Mouse (Mus musculus): Measurements from ENCODE around the gene Bak1. TPM values are rescaled to one million over a fixed set of nuclear protein-coding genes. Genes with fewer than 3 reads are reported as not detected.
A peak's percentile ranks its signal among the peaks of the same experiment; 100 is the strongest.

The Bak1 gene
- total RNA-seq, 4 experiments from 2014 or later, result 18.8 to 22.3 (median 21.4) TPM

DNA sequence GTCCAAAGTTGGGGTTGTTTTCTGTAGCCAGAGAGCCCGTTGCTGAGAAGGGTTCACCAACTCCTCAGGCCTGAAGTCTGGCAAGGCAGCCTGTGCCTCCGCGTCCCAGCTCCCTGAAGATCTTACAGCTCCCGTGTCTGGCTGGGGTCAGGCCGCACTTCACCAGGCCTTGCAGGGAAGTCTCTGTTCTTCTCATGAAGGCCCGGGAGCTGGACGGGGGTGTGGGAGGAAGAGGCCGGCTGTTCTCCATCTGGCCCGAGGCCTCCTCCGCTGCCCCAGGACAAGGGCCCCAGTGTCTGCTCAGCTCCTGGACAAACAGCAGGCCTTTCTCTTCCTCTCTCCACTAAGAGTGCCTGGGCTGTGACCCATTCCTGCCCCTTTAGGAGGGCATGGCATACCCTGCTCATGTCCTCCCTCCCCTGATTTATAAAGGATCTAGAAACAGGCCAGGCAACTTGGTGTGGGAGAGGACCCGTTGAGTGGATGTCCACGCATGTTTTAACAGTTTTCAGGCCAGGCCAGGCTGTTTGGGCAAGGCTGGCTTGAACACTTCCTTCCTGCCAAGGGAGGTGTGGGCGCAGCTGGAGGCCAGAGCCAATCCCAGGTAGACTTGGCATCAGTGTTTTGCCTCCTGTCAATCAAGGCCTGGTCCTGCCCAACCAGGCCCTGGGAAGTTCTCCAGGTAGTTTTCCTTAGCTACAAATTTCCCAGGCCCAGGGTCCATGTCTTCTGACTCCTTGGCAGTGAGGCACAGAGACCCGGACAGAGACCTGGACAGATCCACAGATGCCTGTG, 19.8 kb upstream of the Bak1 start:
- DNase-seq (ENCODE audit: low spot score in 2 of 2), result no peak

DNA sequence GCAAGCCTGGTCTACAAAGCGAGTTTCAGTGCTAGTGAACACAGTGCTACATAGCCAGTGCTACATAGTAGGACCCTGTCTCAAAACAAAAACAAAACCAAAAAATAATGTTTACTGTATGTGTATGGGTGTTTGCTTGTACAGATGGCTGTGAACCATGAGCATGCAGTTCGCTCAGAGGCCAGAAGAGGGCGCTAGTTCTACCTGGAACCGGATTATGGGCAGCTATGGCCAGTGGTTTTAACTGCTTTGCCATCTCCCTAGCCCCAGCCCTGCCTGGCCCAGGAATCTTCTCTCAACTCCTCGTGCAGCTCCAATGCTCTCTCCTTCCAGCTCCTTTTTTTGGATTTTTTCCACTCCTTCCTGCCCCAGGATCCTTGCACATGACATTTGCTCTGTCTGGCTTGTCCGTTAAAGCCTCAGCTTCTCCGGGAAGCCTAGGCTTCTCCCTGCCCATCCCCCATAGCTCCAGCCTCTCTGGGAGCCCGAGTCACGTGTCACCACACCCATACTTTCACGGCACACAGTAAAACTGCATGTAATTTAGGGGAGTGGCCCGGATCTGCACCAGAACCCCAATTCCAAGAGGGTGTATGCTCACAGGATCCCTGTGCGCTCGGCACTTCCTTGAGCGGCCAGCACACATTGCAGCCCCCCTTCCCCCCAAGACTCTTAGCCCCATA, 19.1 kb upstream of the Bak1 start:
- DNase-seq (ENCODE audit: low spot score in 2 of 2), result no peak

DNA sequence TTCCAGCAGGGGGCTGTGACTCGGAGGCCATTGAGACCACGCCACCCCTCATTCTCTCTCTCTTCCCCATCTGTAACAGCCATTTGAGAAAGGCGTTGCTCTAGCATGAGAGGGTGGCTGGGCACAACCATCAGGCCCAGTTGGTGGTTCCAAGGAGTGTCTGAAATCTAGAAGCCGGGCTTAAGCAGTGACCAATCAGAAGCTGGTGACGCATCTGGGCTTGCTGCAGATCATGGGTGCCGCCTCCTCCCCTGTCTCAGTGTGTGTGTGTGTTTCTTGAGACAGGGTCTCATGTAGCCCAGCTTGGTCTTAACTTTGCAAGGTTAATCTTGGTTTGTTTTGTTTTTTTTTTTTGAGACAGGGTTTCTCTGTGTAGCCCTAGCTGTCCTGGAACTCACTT, 16.4 kb upstream of the Bak1 start:
- DNase-seq (ENCODE audit: low spot score in 2 of 2), result no peak

DNA sequence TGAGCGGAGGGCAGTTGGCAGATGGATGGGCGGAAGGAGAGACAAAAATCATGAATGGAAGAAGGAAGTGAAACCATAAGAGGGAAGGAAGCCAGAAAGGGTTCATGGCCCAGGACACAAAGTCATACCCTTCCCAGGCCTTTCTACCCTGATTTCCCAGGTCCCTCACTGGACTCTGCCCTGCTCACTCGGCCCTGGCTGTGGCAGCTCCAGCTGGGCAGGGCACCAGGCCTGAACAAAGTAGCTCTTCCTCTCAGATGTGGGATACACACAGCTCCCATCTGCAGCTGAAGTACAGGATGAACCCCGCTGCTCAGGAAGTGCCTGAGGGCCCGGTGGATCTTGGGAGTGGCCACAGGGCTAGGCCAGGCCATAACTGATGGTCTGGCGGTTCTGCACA, 14.0 kb upstream of the Bak1 start:
- no peak for DNase-seq (ENCODE audit: low spot score in 2 of 2)

DNA sequence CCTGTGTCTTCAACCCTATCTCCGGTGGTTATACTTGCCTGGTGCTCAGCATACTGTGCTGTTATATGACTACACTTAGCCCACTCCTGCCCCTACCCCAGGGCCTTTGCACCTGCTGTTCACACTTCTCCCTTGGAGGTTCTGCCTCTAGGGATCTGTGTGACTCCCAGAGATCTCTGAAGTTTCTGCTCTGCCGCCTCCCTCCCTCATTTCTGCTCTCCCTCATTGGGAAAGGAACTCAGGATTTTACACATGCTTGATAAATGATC, 12.9 kb upstream of the Bak1 start:
- no peak for DNase-seq (ENCODE audit: low spot score in 2 of 2)

DNA sequence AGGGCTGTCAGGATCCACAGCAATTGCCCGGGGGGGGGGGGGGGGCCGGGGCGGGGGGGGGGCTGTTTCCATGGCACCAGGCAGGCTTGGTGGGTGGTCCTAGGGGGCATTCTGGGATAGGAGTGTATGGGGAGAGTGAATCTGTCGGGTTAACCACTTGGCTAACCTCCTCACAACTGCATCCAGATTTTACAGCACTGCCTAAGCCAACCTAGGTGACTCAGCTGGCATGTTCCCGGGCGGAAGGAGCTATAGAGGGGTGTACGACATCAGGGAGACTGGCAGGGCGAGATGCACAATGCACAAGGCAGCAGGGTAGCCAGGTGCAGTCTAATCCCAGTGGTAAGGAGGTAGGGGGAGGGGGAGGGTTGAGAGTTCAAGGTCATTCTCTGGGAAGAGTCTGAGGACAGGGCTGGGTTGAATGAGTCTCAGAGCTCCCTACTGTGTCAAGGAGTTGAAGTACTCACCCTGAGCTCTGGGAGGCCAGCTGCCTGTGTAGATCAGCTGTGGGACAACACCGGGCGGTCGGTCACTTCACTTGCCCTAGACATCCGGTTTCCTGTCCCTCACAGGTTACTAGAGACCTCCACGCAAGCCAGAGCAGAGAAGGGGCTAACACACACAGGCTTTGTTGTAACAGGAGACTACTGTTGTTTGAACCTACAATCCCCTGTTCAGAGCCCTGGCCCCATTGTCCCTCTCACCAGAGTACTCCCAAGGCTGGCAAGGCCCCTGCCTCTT, 12.4 kb upstream of the Bak1 start:
- no peak for DNase-seq (ENCODE audit: low spot score in 2 of 2)

DNA sequence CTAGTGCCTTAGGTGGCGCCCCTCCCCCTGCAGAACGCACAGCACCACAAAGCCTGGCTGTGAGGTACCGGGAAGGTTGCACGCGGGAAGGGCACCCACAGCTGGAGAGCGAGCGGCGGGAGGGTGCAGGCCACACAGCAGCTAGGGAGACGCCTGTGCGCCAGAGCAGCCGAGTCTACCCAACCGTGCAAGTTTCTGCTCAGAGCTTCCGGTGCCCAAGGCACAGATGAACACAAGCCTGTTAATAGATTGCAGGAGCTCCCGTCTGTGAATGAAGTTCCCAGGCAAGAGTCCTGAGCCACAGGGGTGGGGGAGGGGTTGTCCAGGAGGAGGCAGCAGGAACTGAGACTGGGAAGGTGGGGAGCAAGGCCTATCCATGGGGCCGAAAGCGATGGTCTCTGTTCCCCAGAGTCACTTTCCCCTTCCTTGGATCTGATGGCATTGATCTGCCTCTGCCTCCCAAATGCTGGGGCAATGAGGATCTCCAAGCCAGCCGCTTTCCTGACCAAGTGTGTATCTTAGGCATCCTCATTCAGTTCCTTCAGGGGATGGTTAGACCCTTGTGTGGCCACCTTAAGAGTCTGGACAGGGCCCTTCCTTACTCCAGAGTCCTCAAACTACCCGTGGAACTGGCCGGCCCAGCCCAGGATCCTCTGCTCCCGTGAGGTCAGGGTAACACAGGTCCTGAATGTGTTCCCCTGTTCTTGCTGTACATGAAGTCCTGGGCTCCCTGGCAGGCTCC, 11.7 kb upstream of the Bak1 start:
- DNase-seq (ENCODE audit: low spot score in 2 of 2), result no peak

DNA sequence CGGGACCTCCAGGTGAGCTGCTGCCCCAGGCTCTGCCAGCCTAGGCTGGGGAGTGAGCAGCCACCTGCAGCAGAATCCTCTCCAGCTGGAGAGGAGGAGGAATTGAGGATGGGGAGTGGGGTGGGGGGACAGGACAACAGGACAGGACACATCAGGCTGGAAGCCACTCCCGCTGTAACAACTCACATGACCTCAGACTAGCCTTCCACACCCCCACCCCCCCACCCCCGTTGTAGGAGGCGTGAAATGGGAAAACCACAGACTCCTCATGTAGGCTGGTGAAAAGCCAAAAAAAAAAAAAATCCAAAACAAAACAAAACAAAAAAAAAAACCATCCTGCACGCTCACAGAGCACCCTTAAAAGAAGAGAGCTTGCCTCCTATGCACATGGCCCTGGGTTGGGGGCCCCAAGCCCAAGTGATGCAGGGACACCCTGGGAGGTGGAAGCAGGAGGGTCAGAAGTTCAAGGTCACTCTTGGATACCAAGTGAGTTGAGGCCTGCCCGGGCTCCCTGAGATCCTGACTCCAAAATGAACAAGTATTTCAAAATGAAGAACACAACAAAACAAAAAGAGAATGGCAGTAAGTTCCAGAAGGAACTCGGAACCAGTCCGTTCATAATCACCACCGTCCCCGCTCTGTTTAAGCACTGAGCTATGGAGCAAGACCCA, 10.8 kb upstream of the Bak1 start:
- DNase-seq (ENCODE audit: low spot score in 2 of 2), result no peak

DNA sequence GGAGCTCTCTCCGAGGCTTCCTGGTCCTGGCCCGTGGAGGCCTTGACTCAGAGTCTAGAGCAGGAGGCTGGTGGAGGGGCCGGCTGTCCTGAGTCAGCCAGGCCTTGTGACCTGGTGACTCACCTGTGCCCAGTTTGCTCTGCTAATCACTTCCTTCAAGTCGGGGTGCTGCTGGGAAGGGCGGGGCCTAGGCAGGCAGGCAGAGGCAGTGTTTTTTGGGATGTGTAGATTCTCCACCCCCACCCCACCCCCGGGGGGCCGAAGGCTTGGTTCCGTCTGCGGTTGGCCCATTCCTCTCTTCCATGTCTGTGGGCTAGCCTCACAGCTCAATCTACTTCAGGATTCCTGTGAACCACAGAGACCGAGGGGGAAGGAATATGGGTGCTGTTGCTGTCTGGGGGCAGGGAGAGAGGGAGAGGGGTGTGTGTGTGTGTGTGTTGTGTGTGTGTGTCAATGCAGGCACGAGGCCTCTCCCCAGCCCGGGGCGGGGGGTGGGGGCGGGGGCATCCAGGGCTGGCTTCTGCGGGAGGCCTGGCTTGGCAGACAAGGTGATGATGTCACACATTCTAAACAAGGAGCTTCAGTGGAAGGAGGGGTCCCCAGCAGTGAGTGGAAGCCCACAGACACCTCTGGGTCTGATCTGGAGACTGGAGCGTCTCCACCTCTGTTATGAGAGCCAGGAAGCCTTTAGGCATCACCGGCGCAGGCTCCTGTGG, 9.7 kb upstream of the Bak1 start:
- no peak for DNase-seq (ENCODE audit: low spot score in 2 of 2)

DNA sequence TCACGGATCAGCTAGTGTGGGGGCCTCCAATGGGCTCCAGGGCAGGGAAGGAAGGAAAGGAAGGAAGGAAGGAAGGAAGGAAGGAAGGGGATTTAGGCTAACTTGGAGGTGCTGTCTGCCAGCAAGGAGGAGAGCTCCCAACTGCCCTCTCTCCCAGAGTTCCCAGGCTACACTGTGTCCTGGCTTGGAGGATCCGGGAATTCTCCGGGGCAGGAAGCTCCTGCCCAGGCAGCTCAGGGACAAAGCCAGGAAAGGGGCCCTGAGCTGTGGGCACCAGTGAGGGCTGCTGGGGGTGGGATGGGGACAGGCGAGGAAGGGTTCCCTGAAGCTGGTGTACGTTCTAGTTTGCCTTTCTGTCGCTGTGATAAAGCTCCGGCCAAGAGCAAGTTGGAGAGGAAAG, 7.7 kb upstream of the Bak1 start:
- no peak for DNase-seq (ENCODE audit: low spot score in 2 of 2)

DNA sequence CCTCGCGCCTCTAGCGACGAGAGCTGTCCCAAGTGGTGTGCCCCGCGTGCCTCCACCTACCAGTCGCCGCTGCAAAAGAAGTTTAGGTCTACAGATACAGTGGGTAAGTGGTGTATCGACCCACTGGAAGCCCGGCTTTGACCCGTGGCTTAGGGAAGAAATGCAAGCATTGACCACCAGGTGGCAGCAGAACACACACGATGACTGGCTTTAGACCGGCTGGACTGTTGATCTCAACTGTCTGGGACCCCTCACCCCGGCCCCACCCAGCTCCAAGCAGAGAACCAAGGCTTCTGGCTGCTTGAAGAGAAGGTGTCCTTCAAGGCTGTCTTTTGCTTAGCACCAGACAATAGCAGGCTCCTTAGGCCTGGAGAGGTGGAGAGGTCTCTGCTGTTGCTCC, 4.1 kb upstream of the Bak1 start:
- DNase-seq (ENCODE audit: low spot score in 2 of 2), result peak; percentile 62 to 67

DNA sequence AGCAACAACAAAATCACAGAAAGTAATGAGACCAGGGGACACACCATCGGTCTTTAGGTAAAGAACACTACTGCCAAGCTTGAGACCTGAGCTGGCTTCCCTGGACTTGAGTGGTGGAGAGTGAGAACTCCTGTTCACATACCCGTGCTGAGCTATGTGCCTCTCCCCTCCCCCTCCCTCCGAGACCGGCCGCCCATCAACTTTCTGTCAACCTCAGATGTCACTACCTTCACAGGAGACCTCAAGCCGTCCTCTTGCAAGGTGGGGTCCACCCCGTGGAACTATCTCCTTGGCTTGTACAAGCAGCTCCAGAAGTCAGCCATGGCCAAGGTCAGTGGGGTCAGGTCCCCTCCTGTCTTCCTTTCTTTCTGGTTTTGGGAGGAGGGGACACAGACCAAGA, 3.5 kb upstream of the Bak1 start:
- no peak for DNase-seq (ENCODE audit: low spot score in 2 of 2)

DNA sequence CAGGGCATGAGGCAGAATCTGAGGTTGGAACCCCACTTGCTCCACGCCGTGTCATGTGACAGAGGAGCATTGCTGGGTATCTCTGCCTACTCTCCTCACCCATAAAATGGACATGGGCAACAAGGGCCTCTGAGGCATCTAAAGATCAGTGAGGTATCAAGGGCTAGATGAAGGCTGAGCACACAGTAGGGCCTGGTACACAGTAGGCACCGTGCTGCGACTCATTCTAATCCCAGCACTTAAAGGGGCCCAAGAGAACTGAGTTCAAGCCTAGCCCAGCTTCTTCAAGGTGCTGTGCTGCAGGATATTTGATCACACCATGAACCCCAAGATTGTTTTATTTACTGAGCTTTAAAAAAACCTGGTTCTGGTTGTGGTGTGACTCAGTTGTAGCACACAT, 2.1 kb upstream of the Bak1 start:
- DNase-seq (ENCODE audit: low spot score in 2 of 2), result no peak

DNA sequence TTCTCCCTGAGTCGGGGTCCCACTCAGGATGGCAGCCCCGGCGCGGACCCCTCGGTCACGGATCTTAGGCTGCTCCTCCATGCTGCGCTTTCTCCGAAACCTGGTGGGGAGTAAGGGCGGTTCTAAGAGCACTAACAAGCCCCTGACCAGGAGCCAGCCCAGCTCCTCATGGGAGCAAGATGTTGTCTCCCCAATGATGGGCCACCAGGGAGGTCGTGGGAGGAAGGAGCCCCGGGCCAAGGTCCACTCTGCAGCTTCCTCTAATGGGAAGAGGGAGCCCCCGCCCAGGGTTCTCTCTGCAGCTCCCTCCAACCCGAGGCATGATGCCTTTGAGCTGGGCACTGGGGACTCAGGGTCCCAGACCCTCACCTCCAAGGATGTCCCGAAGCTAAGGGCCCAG, 622 bp upstream of the Bak1 start:
- no peak for DNase-seq (ENCODE audit: low spot score in 2 of 2)

DNA sequence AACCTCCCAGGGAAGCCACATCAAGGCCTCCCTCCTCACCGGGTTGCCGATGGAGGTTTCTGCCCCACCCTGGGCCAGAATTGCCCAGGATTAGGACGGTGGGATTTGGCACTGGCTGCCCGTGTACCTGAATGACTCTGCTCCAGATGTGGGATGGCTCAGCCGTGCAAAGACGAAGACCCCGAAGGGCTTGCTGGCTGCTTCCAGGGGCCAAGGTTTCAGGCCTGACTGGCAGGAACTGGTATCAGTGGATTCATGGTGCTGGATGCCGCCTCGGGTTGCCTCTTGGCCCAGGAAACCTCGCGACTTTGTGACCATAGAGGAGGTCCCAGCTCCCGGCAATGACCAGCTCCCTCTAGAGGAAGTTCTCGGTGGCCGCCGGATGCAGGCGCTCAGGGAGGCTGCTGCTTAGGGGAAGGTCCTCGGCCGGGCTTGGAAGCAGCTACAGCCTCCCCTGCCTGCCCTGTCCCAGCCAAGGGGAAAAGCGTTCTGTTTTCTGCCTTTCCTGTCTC, 469 bp downstream of the Bak1 start:
- peak; percentile 75 to 83 for DNase-seq (ENCODE audit: low spot score in 2 of 2)

DNA sequence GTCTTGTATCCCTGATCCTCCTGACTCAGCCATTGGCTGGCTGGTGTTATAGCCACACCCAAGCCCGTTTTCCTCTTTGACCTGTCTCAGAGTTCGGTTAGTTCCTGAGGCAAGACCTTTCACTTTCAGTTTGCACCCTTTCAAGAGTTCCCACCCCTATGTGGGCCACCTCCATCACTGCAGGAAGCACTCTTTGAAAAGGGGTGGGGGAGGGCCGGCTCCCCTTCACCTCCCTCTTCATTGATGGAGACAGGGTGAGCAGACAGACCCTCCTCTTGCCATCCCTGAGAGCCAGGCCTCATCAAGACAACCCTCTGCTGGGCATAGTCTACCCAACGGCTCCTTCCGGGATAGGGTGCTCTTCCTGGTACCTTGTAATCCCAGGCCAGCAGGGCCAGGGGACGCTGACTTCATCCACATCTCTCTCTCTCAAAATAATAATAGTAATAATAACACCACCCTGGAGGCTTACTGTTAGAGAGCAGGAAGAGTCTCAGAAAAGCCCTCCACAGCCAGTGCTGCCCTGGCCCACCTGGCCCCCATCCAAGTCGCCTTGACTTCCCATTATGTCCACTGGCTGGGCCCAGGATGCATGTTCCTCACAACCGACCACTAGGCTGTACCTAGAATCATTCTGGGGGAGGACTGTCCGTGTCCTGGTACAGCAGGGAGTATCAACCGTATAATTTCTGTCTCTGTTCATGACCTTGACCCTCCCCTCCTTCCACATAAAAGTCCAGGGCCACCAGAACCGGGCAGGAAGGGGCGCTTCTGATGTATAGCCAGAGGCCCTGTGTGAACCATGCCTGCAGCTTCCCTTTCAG, 1.1 kb downstream of the Bak1 start:
- no peak for DNase-seq (ENCODE audit: low spot score in 2 of 2)

DNA sequence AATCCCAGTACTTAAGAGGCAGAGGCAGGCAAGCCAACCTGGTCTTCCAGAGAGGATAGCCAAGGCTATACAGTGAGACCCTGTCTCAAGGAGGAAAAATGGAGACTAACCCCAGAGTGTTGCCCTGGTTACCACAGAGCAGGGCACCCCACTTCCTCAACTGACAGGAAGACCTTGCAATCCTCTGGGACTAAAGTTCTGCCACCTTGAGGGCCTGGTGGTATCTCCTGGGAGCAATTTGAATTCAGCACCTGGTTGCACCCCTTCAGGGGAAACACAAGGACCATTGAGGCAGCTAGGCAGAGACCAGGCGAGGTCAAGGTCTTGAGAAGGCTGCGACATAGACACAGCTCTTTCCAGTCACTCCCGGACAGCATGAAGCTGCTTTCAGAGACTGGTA, 2.9 kb downstream of the Bak1 start:
- DNase-seq (ENCODE audit: low spot score in 2 of 2), result no peak

DNA sequence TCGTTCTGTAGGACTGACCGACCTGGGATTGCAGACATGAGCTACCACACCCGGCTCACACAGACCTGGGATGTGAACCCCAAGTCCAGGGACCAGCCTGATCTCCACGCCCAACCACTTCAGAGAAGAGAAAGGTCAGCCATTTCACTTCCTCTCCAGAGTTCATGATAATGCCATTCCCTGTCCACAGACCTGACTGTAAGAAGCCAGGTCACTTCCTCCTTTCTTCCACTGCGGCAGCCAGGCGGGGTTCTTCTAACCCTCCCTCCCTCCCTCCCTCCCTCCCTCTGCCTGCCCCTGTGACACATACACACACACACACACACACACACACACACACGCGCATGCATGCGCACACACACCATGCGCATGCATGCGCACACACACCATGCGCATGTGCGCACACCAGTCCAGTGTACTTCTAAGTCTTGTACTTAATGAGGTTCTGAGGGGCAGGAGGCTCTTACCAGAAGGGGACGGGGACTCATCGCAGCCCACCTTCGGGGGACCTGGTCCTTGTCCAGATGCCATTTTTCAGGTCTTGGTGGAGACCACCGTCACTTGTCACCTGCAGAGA, 3.4 kb downstream of the Bak1 start:
- no peak for DNase-seq (ENCODE audit: low spot score in 2 of 2)

DNA sequence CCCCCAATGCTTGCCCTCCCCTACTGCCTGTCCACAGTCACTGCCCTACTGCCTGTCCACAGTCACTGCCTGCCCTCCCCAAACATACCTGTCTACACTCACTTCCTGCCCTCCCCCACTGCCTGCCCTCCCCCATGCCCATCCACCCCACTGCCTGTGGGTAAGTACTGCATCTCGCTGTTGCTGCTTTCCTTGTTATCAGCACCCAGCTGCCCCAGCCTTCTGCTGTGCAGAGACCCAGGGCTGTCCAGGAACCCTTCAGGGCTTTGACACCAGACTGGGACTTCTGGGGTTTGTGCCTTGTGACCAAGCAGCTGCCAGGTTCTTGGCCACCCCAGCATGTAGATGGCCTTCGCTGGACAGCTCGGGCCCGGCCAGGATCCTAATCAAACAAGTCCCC, 5.5 kb downstream of the Bak1 start:
- no peak for DNase-seq (ENCODE audit: low spot score in 2 of 2)
